Mouse (Mus musculus) forebrain, embryonic 16.5 days (tissue): ENCODE measurements around the gene Plch2. TPM values are rescaled to one million over a fixed set of nuclear protein-coding genes. Genes with fewer than 3 reads are reported as not detected.
A peak's percentile ranks its signal among the peaks of the same experiment; 100 is the strongest.

Source experiments
- ATAC-seq: fragments of 200-750 bp; cut with Nextera tagmentation; 2 replicates; pipeline ENCODE4 v1.8.0; 2017; ENCODE audit warnings: mild to moderate bottlenecking, moderate library complexity
- H3K27ac ChIP-seq: fragments of 300-500 bp; sonication (generic); 2 replicates; pipeline ENCODE4 v1.5.1; 2014; ENCODE audit warnings: low read length, control low read depth
- H3K27me3 ChIP-seq: fragments of 300-500 bp; sonication (generic); replicated peaks from 2 replicates; pipeline ENCODE4 v1.6.1; 2014; ENCODE audit warnings: low read length; ENCODE audit not compliant: control insufficient read depth, insufficient read depth
- H3K36me3 ChIP-seq: fragments of 300-500 bp; sonication (generic); 2 replicates; pipeline ENCODE4 v1.6.1; 2014; ENCODE audit not compliant: control insufficient read depth, insufficient read depth
- H3K4me1 ChIP-seq: fragments of 300-500 bp; sonication (generic); replicated peaks from 2 replicates; pipeline ENCODE4 v1.6.1; 2014; ENCODE audit warnings: low read length; ENCODE audit not compliant: control insufficient read depth, insufficient read depth
- H3K4me2 ChIP-seq: fragments of 300-500 bp; sonication (generic); 2 replicates; pipeline ENCODE4 v1.6.1; 2014; ENCODE audit warnings: mild to moderate bottlenecking, low read length, control low read depth
- H3K4me3 ChIP-seq: fragments of 300-500 bp; sonication (generic); replicated peaks from 2 replicates; pipeline ENCODE4 v1.5.1; 2014; ENCODE audit warnings: mild to moderate bottlenecking, low read length, control low read depth
- H3K9ac ChIP-seq: fragments of 300-500 bp; sonication (generic); replicated peaks from 2 replicates; pipeline ENCODE4 v1.6.1; 2014; ENCODE audit warnings: low read depth, low read length, control low read depth
- H3K9me3 ChIP-seq: fragments of 300-500 bp; sonication (generic); 2 replicates; pipeline ENCODE4 v1.6.1; 2016; ENCODE audit warnings: low read length; ENCODE audit not compliant: control insufficient read depth
- WGBS: fragments of 180-500 bp; shearing (Covaris S2); extraction: QIAGEN DNeasy Blood & Tissue Kit; methylation state at CpG from one replicate; pipeline ENCODE4 v1.1.7; 2014; 5-methylcytosine and 5-hydroxymethylcytosine counted together
- polyA plus RNA-seq: library from polyadenylated mRNA; unstranded; fragments of >200 nt; fragmentation: Nextera tagmentation; extraction: Ambion mirVana; gene quantifications from 2 replicates; pipeline ENCODE4 v1.2.1, GENCODE M21; 2015

The Plch2 gene
- polyA plus RNA-seq, 1 experiment from 2014 or later = 14.1 TPM

- H3K4me1 ChIP-seq = peaks cover 38% of the 10 kb centered on the region
- H3K4me2 ChIP-seq = peak overlapping the region; percentile 12; the same call in 1 of the 2 replicates
- 2% methylated on average over 15 of the region's 16 CpGs for WGBS
- no peaks in the 10 kb centered on the region for H3K27me3 ChIP-seq
- 0 out of 2 replicates have a peak overlapping the region, but pooled peaks have one; percentile 5 for H3K4me3 ChIP-seq
- no peak for ATAC-seq
- no peaks in the 10 kb centered on the region for H3K9me3 ChIP-seq
- H3K9ac ChIP-seq = no peak overlapping the region
- no peaks in the 10 kb centered on the region for H3K36me3 ChIP-seq
- H3K27ac ChIP-seq = peak overlapping the region; percentile 77; the same call in 1 of the 2 replicates
These were observed 107.0 kb downstream of the Plch2 start for GRCm38 (mm10) chr4:154949589-154949982.

GRCm38 (mm10) chr4:154948940-154949588, 107.5 kb downstream of the Plch2 start:
- Histone ChIP-seq H3K9ac (no peak overlapping the region), H3K27me3 (no peaks in the 10 kb centered on the region), H3K4me3 (no peak overlapping the region), H3K9me3 (no peaks in the 10 kb centered on the region), H3K27ac (peak overlapping the region; percentile 77), H3K4me2 (peak overlapping the region; percentile 12; the same call in 1 of the 2 replicates), H3K36me3 (no peaks in the 10 kb centered on the region), H3K4me1 (peaks cover 38% of the 10 kb centered on the region)
- ATAC-seq = peak; percentile 12
- WGBS = 23% methylated on average over 6 of the region's 6 CpGs

GRCm38 (mm10) chr4:154948066-154948939, 108.3 kb downstream of the Plch2 start:
- peak; percentile 82 for ATAC-seq
- Histone ChIP-seq H3K9ac (no peak overlapping the region), H3K4me1 (peaks cover 35% of the 10 kb centered on the region), H3K36me3 (no peaks in the 10 kb centered on the region), H3K4me3 (no peak overlapping the region), H3K9me3 (no peaks in the 10 kb centered on the region), H3K4me2 (no peak overlapping the region; the same call in 1 of the 2 replicates), H3K27me3 (no peaks in the 10 kb centered on the region), H3K27ac (peak overlapping the region; percentile 77)
- 21% methylated on average over 14 of the region's 14 CpGs for WGBS

- Histone ChIP-seq H3K9me3 (no peaks in the 10 kb centered on the region), H3K4me1 (peaks cover 24% of the 10 kb centered on the region), H3K36me3 (no peaks in the 10 kb centered on the region), H3K4me2 (peak overlapping the region; percentile 57), H3K27ac (no peak overlapping the region), H3K4me3 (peak overlapping the region; percentile 34), H3K9ac (peak overlapping the region; percentile 54), H3K27me3 (no peaks in the 10 kb centered on the region)
- 2% methylated on average over 8 of the region's 8 CpGs for WGBS
- ATAC-seq = peak; percentile 62
These were observed 110.3 kb downstream of the Plch2 start for GRCm38 (mm10) chr4:154946319-154946718.

GRCm38 (mm10) chr4:154944121-154944590, 112.4 kb downstream of the Plch2 start:
- Histone ChIP-seq H3K36me3 (no peaks in the 10 kb centered on the region), H3K4me2 (no peak overlapping the region), H3K9me3 (no peaks in the 10 kb centered on the region), H3K4me1 (peaks cover 20% of the 10 kb centered on the region), H3K9ac (no peak overlapping the region), H3K27me3 (no peaks in the 10 kb centered on the region), H3K27ac (no peak overlapping the region), H3K4me3 (no peak overlapping the region)
- peak; percentile 67 for ATAC-seq
- WGBS = 16% methylated on average over 2 of the region's 2 CpGs

GRCm38 (mm10) chr4:154943323-154944039, 113.1 kb downstream of the Plch2 start:
- Histone ChIP-seq H3K27me3 (no peaks in the 10 kb centered on the region), H3K9ac (no peak overlapping the region), H3K9me3 (no peaks in the 10 kb centered on the region), H3K4me3 (no peak overlapping the region), H3K4me1 (peaks cover 15% of the 10 kb centered on the region), H3K27ac (no peak overlapping the region), H3K4me2 (no peak overlapping the region), H3K36me3 (no peaks in the 10 kb centered on the region)
- WGBS = 94% methylated on average over 6 of the region's 6 CpGs
- no peak for ATAC-seq

GRCm38 (mm10) chr4:154942632-154943322, 113.8 kb downstream of the Plch2 start:
- no peak for ATAC-seq
- Histone ChIP-seq H3K27ac (no peak overlapping the region), H3K4me3 (no peak overlapping the region), H3K4me1 (peaks cover 10% of the 10 kb centered on the region), H3K9ac (no peak overlapping the region), H3K4me2 (no peak overlapping the region), H3K36me3 (no peaks in the 10 kb centered on the region), H3K27me3 (no peaks in the 10 kb centered on the region), H3K9me3 (no peaks in the 10 kb centered on the region)
- WGBS = 90% methylated on average over 10 of the region's 10 CpGs

- ATAC-seq = no peak
- no peak overlapping the region for H3K4me3 ChIP-seq
- peaks cover 10% of the 10 kb centered on the region for H3K4me1 ChIP-seq
- H3K36me3 ChIP-seq = no peaks in the 10 kb centered on the region
- 94% methylated on average over 4 of the region's 5 CpGs for WGBS
- H3K9me3 ChIP-seq = no peaks in the 10 kb centered on the region
- no peak overlapping the region for H3K4me2 ChIP-seq
- H3K9ac ChIP-seq = no peak overlapping the region
- no peak overlapping the region for H3K27ac ChIP-seq
- no peaks in the 10 kb centered on the region for H3K27me3 ChIP-seq
These were observed 114.8 kb downstream of the Plch2 start for GRCm38 (mm10) chr4:154941831-154942230.
